Mouse (Mus musculus): Measurements from ENCODE around the gene Olfr1155. TPM values are rescaled to one million over a fixed set of nuclear protein-coding genes. Genes with fewer than 3 reads are reported as not detected.

Olfr1155 gene
- polyA plus RNA-seq (2012; rRNA removed) = not detected in 2 replicates

DNA sequence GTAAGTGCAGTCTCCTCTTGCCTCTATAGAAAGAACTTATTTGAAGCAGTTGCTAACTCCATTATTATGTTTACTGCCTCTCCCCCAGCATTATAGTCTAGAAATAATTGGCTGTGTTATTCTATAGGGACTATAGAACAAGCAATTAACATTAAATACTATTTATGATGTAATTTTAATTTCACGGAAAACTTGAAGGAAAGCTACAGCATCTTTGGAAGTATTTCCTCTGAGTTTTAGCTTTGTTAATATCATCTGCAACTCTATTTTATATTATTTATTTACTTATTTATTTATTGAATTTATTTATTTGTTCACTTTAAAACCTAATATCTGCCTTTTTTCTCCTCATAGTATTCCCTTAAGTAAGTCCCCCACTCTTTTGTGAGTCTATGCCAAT lies at the start of gene Olfr1155:
Olfr1155 (minus strand) TSS at position 101 of the 400 bp plus-strand sequence.
- no peak for DNase-seq (ENCODE audit: low read depth in 1 of 2, low spot score in 2 of 2)
- TF ChIP-seq POLR2A (IDR thresholded peaks at IDR 0.05; ENCODE audit: low read depth, low read length) = no peak
- TF ChIP-seq CTCF (IDR thresholded peaks at IDR 0.05; ENCODE audit: extremely low read depth, insufficient read depth, insufficient read length, insufficient replicate concordance) = no peak
- no peaks in the 10 kb centered on the region for H3K4me1 ChIP-seq (ENCODE audit: control insufficient read depth, insufficient read depth, insufficient read length)
- no peaks in the 10 kb centered on the region for H3K27me3 ChIP-seq (ENCODE audit: control insufficient read depth, insufficient read depth, low read length)
- 91% methylated on average over 1 of the region's 1 CpGs for WGBS
- H3K4me3 ChIP-seq (ENCODE audit: extremely low read depth, insufficient read depth, insufficient read length) = no peak within 1 kb of the TSS
- H3K27ac ChIP-seq (ENCODE audit: insufficient read depth, low read length) = no peak within 1 kb of the TSS
- H3K36me3 ChIP-seq (ENCODE audit: control insufficient read depth, insufficient read depth, low read length) = no peaks in the 10 kb centered on the region

DNA sequence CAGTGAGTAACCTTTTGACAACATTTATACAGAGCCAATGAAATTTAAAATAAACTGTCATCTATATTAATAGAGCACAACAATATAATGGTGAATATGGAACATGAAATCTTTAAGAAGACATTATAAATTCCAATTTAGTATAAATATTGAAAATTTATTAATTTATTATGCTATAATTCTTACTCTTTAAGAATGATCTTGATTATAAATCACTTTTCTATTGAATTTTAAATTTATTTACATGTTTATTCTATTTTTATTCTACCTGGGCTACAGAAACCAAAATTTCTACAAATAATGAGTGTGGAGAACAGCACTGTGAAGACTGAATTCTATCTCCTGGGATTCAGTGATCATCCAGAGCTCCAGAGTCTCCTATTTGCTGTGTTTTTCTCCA lies 44.9 kb upstream of the Olfr1155 start, which contains the start of gene Olfr1158:
Olfr1158 (plus strand) TSS at position 301 of the 400 bp plus-strand sequence.
- no peak for DNase-seq (ENCODE audit: low read depth in 1 of 2, low spot score in 2 of 2)
- H3K27ac ChIP-seq (ENCODE audit: insufficient read depth, low read length) = no peak within 1 kb of the TSS

DNA sequence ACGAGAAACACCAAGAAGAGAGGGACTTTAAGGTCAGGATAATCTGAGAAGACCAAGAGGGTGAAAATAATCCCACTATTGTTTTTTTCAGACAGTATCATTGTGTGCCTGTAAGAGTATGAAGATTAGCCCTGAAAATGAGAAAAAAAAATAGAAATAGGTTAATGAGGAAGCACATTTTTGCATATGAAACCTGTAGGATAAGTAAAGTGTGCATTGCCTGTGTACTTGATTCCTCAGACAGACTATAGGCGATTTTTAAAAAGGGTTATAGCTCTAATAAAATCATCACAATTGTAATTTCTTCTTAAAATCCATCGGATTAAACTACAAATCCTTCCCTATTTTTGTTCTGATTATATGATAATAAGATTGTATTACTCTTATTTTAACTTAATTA lies 29.6 kb upstream of the Olfr1155 start, which contains the start of gene Olfr74:
Olfr74 (minus strand) TSS at position 101 of the 400 bp plus-strand sequence.
- no peaks in the 10 kb centered on the region for H3K4me1 ChIP-seq (ENCODE audit: control insufficient read depth, insufficient read depth, insufficient read length)
- no peaks in the 10 kb centered on the region for H3K27me3 ChIP-seq (ENCODE audit: control insufficient read depth, insufficient read depth, low read length)
- TF ChIP-seq CTCF (IDR thresholded peaks at IDR 0.05; ENCODE audit: extremely low read depth, insufficient read depth, insufficient read length, insufficient replicate concordance) (no peak), POLR2A (IDR thresholded peaks at IDR 0.05; ENCODE audit: low read depth, low read length) (no peak)
- no peak within 1 kb of the TSS for H3K27ac ChIP-seq (ENCODE audit: insufficient read depth, low read length)
- WGBS = 69% methylated on average over 3 of the region's 3 CpGs
- no peak for DNase-seq (ENCODE audit: low read depth in 1 of 2, low spot score in 2 of 2)
- H3K36me3 ChIP-seq (ENCODE audit: control insufficient read depth, insufficient read depth, low read length) = no peaks in the 10 kb centered on the region
- H3K4me3 ChIP-seq (ENCODE audit: extremely low read depth, insufficient read depth, insufficient read length) = no peak within 1 kb of the TSS; the same call in 1 of the 2 replicates

More for the DNA sequence above, 44.9 kb upstream of the Olfr1155 start, which contains the start of gene Olfr1158:
- TF ChIP-seq CTCF (IDR thresholded peaks at IDR 0.05; ENCODE audit: extremely low read depth, insufficient read depth, insufficient read length, insufficient replicate concordance) (no peak), POLR2A (IDR thresholded peaks at IDR 0.05; ENCODE audit: low read depth, low read length) (no peak)
- no peak within 1 kb of the TSS for H3K4me3 ChIP-seq (ENCODE audit: extremely low read depth, insufficient read depth, insufficient read length)
- no peaks in the 10 kb centered on the region for H3K27me3 ChIP-seq (ENCODE audit: control insufficient read depth, insufficient read depth, low read length)
- no peaks in the 10 kb centered on the region for H3K4me1 ChIP-seq (ENCODE audit: control insufficient read depth, insufficient read depth, insufficient read length)
- no peaks in the 10 kb centered on the region for H3K36me3 ChIP-seq (ENCODE audit: control insufficient read depth, insufficient read depth, low read length)

DNA sequence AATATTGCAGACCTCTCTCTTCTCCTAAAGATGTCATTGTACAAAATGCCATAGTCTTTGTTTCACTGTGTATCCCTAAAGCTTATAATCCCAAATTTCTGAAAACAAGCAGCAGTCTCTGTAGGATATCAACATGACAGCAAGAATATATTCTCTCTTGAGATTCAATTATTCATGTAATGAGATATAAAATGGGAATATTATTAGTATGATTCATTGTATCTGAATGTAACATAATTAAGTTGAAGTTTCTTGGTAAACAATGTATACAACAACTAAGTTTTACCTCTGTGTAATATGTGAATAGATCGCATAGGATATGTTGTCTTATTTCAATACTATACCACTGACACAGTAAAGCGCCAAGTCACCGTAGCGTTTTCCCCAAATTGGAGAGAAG lies 23.3 kb upstream of the Olfr1155 start, which contains the start of gene Olfr1157:
Olfr1157 (minus strand) TSS at position 101 of the 400 bp plus-strand sequence.
- no peak for DNase-seq (ENCODE audit: low read depth in 1 of 2, low spot score in 2 of 2)
- no peaks in the 10 kb centered on the region for H3K4me1 ChIP-seq (ENCODE audit: control insufficient read depth, insufficient read depth, insufficient read length)
- no peak within 1 kb of the TSS for H3K4me3 ChIP-seq (ENCODE audit: extremely low read depth, insufficient read depth, insufficient read length)
- 96% methylated on average over 4 of the region's 4 CpGs for WGBS
- no peaks in the 10 kb centered on the region for H3K27me3 ChIP-seq (ENCODE audit: control insufficient read depth, insufficient read depth, low read length)
- no peak within 1 kb of the TSS for H3K27ac ChIP-seq (ENCODE audit: insufficient read depth, low read length)
- TF ChIP-seq CTCF (IDR thresholded peaks at IDR 0.05; ENCODE audit: extremely low read depth, insufficient read depth, insufficient read length, insufficient replicate concordance) (no peak), POLR2A (IDR thresholded peaks at IDR 0.05; ENCODE audit: low read depth, low read length) (no peak)
- no peaks in the 10 kb centered on the region for H3K36me3 ChIP-seq (ENCODE audit: control insufficient read depth, insufficient read depth, low read length)

DNA sequence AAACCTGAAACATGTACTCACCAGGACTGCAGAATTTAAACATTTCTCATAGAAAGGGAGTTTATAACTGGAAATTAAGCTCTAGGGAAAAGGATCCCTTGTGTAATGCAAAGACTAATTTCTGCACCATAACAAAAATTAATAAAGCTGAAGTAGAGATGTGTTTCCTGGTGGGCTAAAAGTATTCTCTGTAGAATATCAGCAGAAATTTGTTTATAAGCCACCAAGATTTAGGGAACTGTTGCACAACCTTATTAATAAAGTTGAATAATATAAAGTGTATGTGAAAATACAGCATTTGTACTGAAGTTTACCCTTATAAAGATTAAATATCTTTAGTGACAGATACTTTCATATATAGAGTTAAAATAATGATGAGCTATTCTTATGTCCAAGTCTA lies 8.1 kb upstream of the Olfr1155 start, which contains the start of gene Olfr1156:
Olfr1156 (minus strand) TSS at position 101 of the 400 bp plus-strand sequence.
- H3K27me3 ChIP-seq (ENCODE audit: control insufficient read depth, insufficient read depth, low read length) = no peaks in the 10 kb centered on the region
- H3K36me3 ChIP-seq (ENCODE audit: control insufficient read depth, insufficient read depth, low read length) = no peaks in the 10 kb centered on the region
- H3K4me3 ChIP-seq (ENCODE audit: extremely low read depth, insufficient read depth, insufficient read length) = no peak within 1 kb of the TSS
- no peaks in the 10 kb centered on the region for H3K4me1 ChIP-seq (ENCODE audit: control insufficient read depth, insufficient read depth, insufficient read length)
- no peak for DNase-seq (ENCODE audit: low read depth in 1 of 2, low spot score in 2 of 2)
- no peak within 1 kb of the TSS for H3K27ac ChIP-seq (ENCODE audit: insufficient read depth, low read length)
- no peak for TF ChIP-seq CTCF (IDR thresholded peaks at IDR 0.05; ENCODE audit: extremely low read depth, insufficient read depth, insufficient read length, insufficient replicate concordance)
- TF ChIP-seq POLR2A (IDR thresholded peaks at IDR 0.05; ENCODE audit: low read depth, low read length) = no peak

DNA sequence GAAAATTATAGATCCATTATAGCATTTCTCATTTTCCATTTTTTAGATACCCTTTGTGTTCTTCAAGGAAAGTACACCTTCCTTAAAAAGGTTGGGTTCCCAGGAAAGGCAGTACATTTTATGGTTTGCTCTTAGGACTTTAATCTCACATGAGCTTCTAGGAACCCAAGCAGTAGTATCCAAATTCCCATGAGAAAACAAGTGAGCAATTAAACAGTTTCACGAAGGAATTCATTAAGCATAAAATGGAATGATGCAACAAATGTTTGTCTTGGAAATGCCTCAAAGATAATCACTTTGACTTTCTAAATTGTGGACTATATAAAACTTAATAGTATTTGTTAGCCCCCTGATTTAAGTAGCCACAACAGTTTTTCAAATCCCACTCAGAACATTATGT lies 39.9 kb downstream of the Olfr1155 start, which contains the start of gene Olfr1154:
Olfr1154 (minus strand) TSS at position 101 of the 400 bp plus-strand sequence.
- H3K27ac ChIP-seq (ENCODE audit: insufficient read depth, low read length) = no peak within 1 kb of the TSS
- 89% methylated on average over 1 of the region's 1 CpGs for WGBS
- no peak for DNase-seq (ENCODE audit: low read depth in 1 of 2, low spot score in 2 of 2)

DNA sequence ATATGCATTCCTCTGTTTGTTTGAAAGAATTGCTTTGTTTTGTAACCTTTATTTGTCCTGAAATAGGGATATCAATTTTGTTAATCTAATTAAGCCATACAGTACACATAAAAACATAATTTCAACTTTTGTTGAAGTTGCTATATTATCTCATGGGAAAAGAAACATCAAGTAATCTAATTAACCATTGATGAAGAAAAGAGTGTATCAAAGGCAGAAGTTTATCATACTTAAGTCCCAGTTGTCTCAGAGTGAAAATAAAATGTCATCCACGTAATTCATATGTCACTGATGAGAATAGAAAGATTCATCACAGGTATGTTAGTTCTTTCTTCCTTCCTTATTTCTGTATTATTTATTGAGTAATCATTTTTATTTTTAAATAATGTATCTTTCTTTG lies 50.3 kb downstream of the Olfr1155 start, which contains the start of gene Olfr1153:
Olfr1153 (plus strand) TSS at position 301 of the 400 bp plus-strand sequence.
- Histone ChIP-seq H3K4me3 (ENCODE audit: extremely low read depth, insufficient read depth, insufficient read length) (no peak within 1 kb of the TSS), H3K27me3 (ENCODE audit: control insufficient read depth, insufficient read depth, low read length) (no peaks in the 10 kb centered on the region), H3K4me1 (ENCODE audit: control insufficient read depth, insufficient read depth, insufficient read length) (no peaks in the 10 kb centered on the region), H3K36me3 (ENCODE audit: control insufficient read depth, insufficient read depth, low read length) (no peaks in the 10 kb centered on the region), H3K27ac (ENCODE audit: insufficient read depth, low read length) (no peak within 1 kb of the TSS)
- TF ChIP-seq CTCF (IDR thresholded peaks at IDR 0.05; ENCODE audit: extremely low read depth, insufficient read depth, insufficient read length, insufficient replicate concordance) = no peak
- no peak for TF ChIP-seq POLR2A (IDR thresholded peaks at IDR 0.05; ENCODE audit: low read depth, low read length)
- WGBS = 61% methylated on average over 1 of the region's 1 CpGs
- DNase-seq (ENCODE audit: low read depth in 1 of 2, low spot score in 2 of 2) = no peak

More for the DNA sequence above, 39.9 kb downstream of the Olfr1155 start, which contains the start of gene Olfr1154:
- H3K4me3 ChIP-seq (ENCODE audit: extremely low read depth, insufficient read depth, insufficient read length) = no peak within 1 kb of the TSS
- H3K4me1 ChIP-seq (ENCODE audit: control insufficient read depth, insufficient read depth, insufficient read length) = no peaks in the 10 kb centered on the region
- no peaks in the 10 kb centered on the region for H3K36me3 ChIP-seq (ENCODE audit: control insufficient read depth, insufficient read depth, low read length)
- TF ChIP-seq CTCF (IDR thresholded peaks at IDR 0.05; ENCODE audit: extremely low read depth, insufficient read depth, insufficient read length, insufficient replicate concordance) (no peak), POLR2A (IDR thresholded peaks at IDR 0.05; ENCODE audit: low read depth, low read length) (no peak)
- no peaks in the 10 kb centered on the region for H3K27me3 ChIP-seq (ENCODE audit: control insufficient read depth, insufficient read depth, low read length)

Other genes with a start within 250 kb of the Olfr1155 start
- gene Olfr1137, start 232.0 kb downstream of the Olfr1155 start, polyA plus RNA-seq (2012; rRNA removed) = not detected in 2 replicates
- gene Olfr1138, start 205.2 kb downstream of the Olfr1155 start, polyA plus RNA-seq (2012; rRNA removed) = not detected in 2 replicates
- not detected in 2 replicates for gene Olfr1140, start 201.4 kb downstream of the Olfr1155 start, polyA plus RNA-seq (2012; rRNA removed)
- not detected in 2 replicates for gene Olfr1141, start 191.1 kb downstream of the Olfr1155 start, polyA plus RNA-seq (2012; rRNA removed)
- not detected in 2 replicates for gene Olfr152, start 165.7 kb downstream of the Olfr1155 start, polyA plus RNA-seq (2012; rRNA removed)
- not detected in 2 replicates for gene Olfr1143, start 144.5 kb downstream of the Olfr1155 start, polyA plus RNA-seq (2012; rRNA removed)
- not detected in 2 replicates for gene Olfr1145, start 135.3 kb downstream of the Olfr1155 start, polyA plus RNA-seq (2012; rRNA removed)
- gene Olfr1148, start 114.6 kb downstream of the Olfr1155 start, polyA plus RNA-seq (2012; rRNA removed) = not detected in 2 replicates
- gene Olfr1150-ps1, start 101.1 kb downstream of the Olfr1155 start, polyA plus RNA-seq (2012; rRNA removed) = not detected in 2 replicates
- gene Olfr1151, start 89.3 kb downstream of the Olfr1155 start, polyA plus RNA-seq (2012; rRNA removed) = not detected in 2 replicates
- not detected in 2 replicates for gene Olfr1152, start 78.6 kb downstream of the Olfr1155 start, polyA plus RNA-seq (2012; rRNA removed)
- not detected in 2 replicates for gene Olfr1153, start 50.2 kb downstream of the Olfr1155 start, polyA plus RNA-seq (2012; rRNA removed)
- gene Olfr1154, start 40.0 kb downstream of the Olfr1155 start, polyA plus RNA-seq (2012; rRNA removed) = not detected in 2 replicates
- not detected in 2 replicates for gene Olfr1156, start 8.0 kb upstream of the Olfr1155 start, polyA plus RNA-seq (2012; rRNA removed)
- not detected in 2 replicates for gene Olfr1157, start 23.2 kb upstream of the Olfr1155 start, polyA plus RNA-seq (2012; rRNA removed)
- gene Olfr74, start 29.5 kb upstream of the Olfr1155 start, polyA plus RNA-seq (2012; rRNA removed) = not detected in 2 replicates
- gene Olfr1158, start 45.0 kb upstream of the Olfr1155 start, polyA plus RNA-seq (2012; rRNA removed) = not detected in 2 replicates
- not detected in 2 replicates for gene Olfr1160, start 63.1 kb upstream of the Olfr1155 start, polyA plus RNA-seq (2012; rRNA removed)
- gene Olfr1161, start 77.6 kb upstream of the Olfr1155 start, polyA plus RNA-seq (2012; rRNA removed) = not detected in 2 replicates
- gene Olfr73, start 92.6 kb upstream of the Olfr1155 start, polyA plus RNA-seq (2012; rRNA removed) = not detected in 2 replicates
- not detected in 2 replicates for gene Olfr1162, start 106.0 kb upstream of the Olfr1155 start, polyA plus RNA-seq (2012; rRNA removed)
- gene Olfr1163, start 126.7 kb upstream of the Olfr1155 start, polyA plus RNA-seq (2012; rRNA removed) = not detected in 2 replicates
- not detected in 2 replicates for gene Olfr1164, start 148.8 kb upstream of the Olfr1155 start, polyA plus RNA-seq (2012; rRNA removed)
- gene Olfr1166, start 183.1 kb upstream of the Olfr1155 start, polyA plus RNA-seq (2012; rRNA removed) = not detected in 2 replicates
- gene Olfr1167, start 210.1 kb upstream of the Olfr1155 start, polyA plus RNA-seq (2012; rRNA removed) = not detected in 2 replicates
- not detected in 2 replicates for gene Olfr1168, start 236.7 kb upstream of the Olfr1155 start, polyA plus RNA-seq (2012; rRNA removed)